Mouse (Mus musculus): ENCODE measurements around the gene Trappc11.

- TF ChIP-seq CTCF (IDR thresholded peaks at IDR 0.05; ENCODE audit: low read depth) (peak; percentile 43), EP300 (IDR thresholded peaks at IDR 0.05; ENCODE audit: low read depth) (no peak)
Measured at GRCm38 (mm10) chr8:47553613-47554012, 20.3 kb upstream of the Trappc11 start.
